In genomic region chr3:152076088-152076487, GRCm38 (mm10) we compare ENCODE assay signal across 19 mouse cellular contexts.
DNase-seq lines count a peak whose midpoint lies in the region; ATAC-seq and TF ChIP-seq lines count a peak whose summit lies in the region.
"Had no signal": no experiment of that assay in that cellular context is flagged by ENCODE, and none has a peak within 500 bp of the region (broad histone marks: within the 10 kb centered on the region; RNA-seq: fewer than 3 reads in every experiment).

No protein-coding gene starts in this region.

- 81% methylated on average over 7 of the region's 7 CpGs for WGBS in intestine, embryonic 14.5 days
- WGBS in intestine, postnatal 0 days: 78% methylated on average over 7 of the region's 7 CpGs
- WGBS in lung, embryonic 16.5 days: 68% methylated on average over 7 of the region's 7 CpGs
- 84% methylated on average over 7 of the region's 7 CpGs for WGBS in limb, embryonic 12.5 days

- no peaks in the 10 kb centered on the region for H3K27me3 ChIP-seq in intestine, embryonic 14.5 days (replicated peaks; ENCODE audit: control insufficient read depth, insufficient read depth, low read length)
- H3K27me3 ChIP-seq in intestine, postnatal 0 days (replicated peaks; ENCODE audit: control insufficient read depth, insufficient read depth, low read length): no peaks in the 10 kb centered on the region
- H3K27me3 ChIP-seq in lung, embryonic 16.5 days (ENCODE audit: control insufficient read depth, insufficient read depth, low read depth, low read length): no peaks in the 10 kb centered on the region
- no peaks in the 10 kb centered on the region for H3K27me3 ChIP-seq in limb, embryonic 12.5 days
- H3K27me3 ChIP-seq: forebrain, embryonic 15.5 days; midbrain, embryonic 12.5 days; neural tube, embryonic 12.5 days had no signal

- no peak for TF ChIP-seq CTCF in intestine, postnatal 0 days (IDR thresholded peaks at IDR 0.05; ENCODE audit: low read depth)

- intact Hi-C loops in left cerebral cortex, postnatal 10 days (cut with DNase I): no loop called here

- no peaks in the 10 kb centered on the region for H3K36me3 ChIP-seq in intestine, embryonic 14.5 days (ENCODE audit: control insufficient read depth, insufficient read depth, low read length)
- H3K36me3 ChIP-seq in intestine, postnatal 0 days (ENCODE audit: control insufficient read depth, insufficient read depth): no peaks in the 10 kb centered on the region
- no peaks in the 10 kb centered on the region for H3K36me3 ChIP-seq in lung, embryonic 16.5 days (ENCODE audit: control insufficient read depth, insufficient read depth, low read length)
- H3K36me3 ChIP-seq in limb, embryonic 12.5 days: no peaks in the 10 kb centered on the region
- H3K36me3 ChIP-seq: forebrain, embryonic 15.5 days; midbrain, embryonic 12.5 days; neural tube, embryonic 12.5 days had no signal

- H3K9ac ChIP-seq in intestine, embryonic 14.5 days (ENCODE audit: low read length): no peak overlapping the region
- H3K9ac ChIP-seq in intestine, postnatal 0 days (ENCODE audit: low read depth, low read length): no peak overlapping the region
- no peak overlapping the region for H3K9ac ChIP-seq in lung, embryonic 16.5 days (ENCODE audit: low read length)
- no peak overlapping the region for H3K9ac ChIP-seq in limb, embryonic 12.5 days (replicated peaks)
- H3K9ac ChIP-seq: forebrain, embryonic 15.5 days; midbrain, embryonic 12.5 days; neural tube, embryonic 12.5 days had no signal

- H3K27ac ChIP-seq in intestine, embryonic 14.5 days (ENCODE audit: low read depth): 0 out of 2 replicates have a peak overlapping the region, but pooled peaks have one; percentile 11
- no peak overlapping the region for H3K27ac ChIP-seq in intestine, postnatal 0 days (ENCODE audit: low read depth, low read length)
- peak overlapping the region; percentile 72 for H3K27ac ChIP-seq in lung, embryonic 16.5 days (ENCODE audit: low read length)
- H3K27ac ChIP-seq in limb, embryonic 12.5 days: peak overlapping the region; percentile 20; the same call in 1 of the 2 replicates
- H3K27ac ChIP-seq: forebrain, embryonic 15.5 days; hindbrain, postnatal 0 days; macrophage; midbrain, embryonic 12.5 days; neural tube, embryonic 12.5 days had no signal

- no peak overlapping the region for H3K4me2 ChIP-seq in intestine, embryonic 14.5 days (ENCODE audit: low read length)
- H3K4me2 ChIP-seq in intestine, postnatal 0 days (replicated peaks; ENCODE audit: low read depth): no peak overlapping the region
- H3K4me2 ChIP-seq in lung, embryonic 16.5 days (ENCODE audit: low read depth, low read length): no peak overlapping the region
- no peak overlapping the region for H3K4me2 ChIP-seq in limb, embryonic 12.5 days
- H3K4me2 ChIP-seq: forebrain, embryonic 15.5 days; midbrain, embryonic 12.5 days; neural tube, embryonic 12.5 days had no signal

- H3K9me3 ChIP-seq in intestine, embryonic 14.5 days (ENCODE audit: control insufficient read depth, low read length): no peaks in the 10 kb centered on the region
- H3K9me3 ChIP-seq in intestine, postnatal 0 days (ENCODE audit: control insufficient read depth): no peaks in the 10 kb centered on the region
- H3K9me3 ChIP-seq in lung, embryonic 16.5 days (ENCODE audit: control insufficient read depth, low read length): no peaks in the 10 kb centered on the region
- no peaks in the 10 kb centered on the region for H3K9me3 ChIP-seq in limb, embryonic 12.5 days
- H3K9me3 ChIP-seq: forebrain, embryonic 15.5 days; midbrain, embryonic 12.5 days; neural tube, embryonic 12.5 days had no signal

- no peak overlapping the region for H3K4me3 ChIP-seq in intestine, embryonic 14.5 days (ENCODE audit: low read depth, low read length)
- H3K4me3 ChIP-seq in intestine, postnatal 0 days (ENCODE audit: low read depth, low read length): no peak overlapping the region
- no peak overlapping the region for H3K4me3 ChIP-seq in lung, embryonic 16.5 days (ENCODE audit: low read length)
- no peak overlapping the region for H3K4me3 ChIP-seq in limb, embryonic 12.5 days (replicated peaks)
- H3K4me3 ChIP-seq: erythroblast, embryonic 14.5 days; forebrain, embryonic 15.5 days; midbrain, embryonic 12.5 days; neural tube, embryonic 12.5 days had no signal

- peaks cover 10% of the 10 kb centered on the region for H3K4me1 ChIP-seq in intestine, embryonic 14.5 days (replicated peaks; ENCODE audit: control insufficient read depth, insufficient read depth, low read length)
- H3K4me1 ChIP-seq in intestine, postnatal 0 days (replicated peaks; ENCODE audit: control insufficient read depth, insufficient read depth, low read length): no peaks in the 10 kb centered on the region
- peaks cover 10% of the 10 kb centered on the region for H3K4me1 ChIP-seq in lung, embryonic 16.5 days (replicated peaks; ENCODE audit: control insufficient read depth, insufficient read depth, low read length)
- H3K4me1 ChIP-seq in limb, embryonic 12.5 days (replicated peaks): peaks cover 17% of the 10 kb centered on the region
- H3K4me1 ChIP-seq: forebrain, embryonic 15.5 days; midbrain, embryonic 12.5 days; neural tube, embryonic 12.5 days had no signal

- no peak for ATAC-seq in intestine, embryonic 14.5 days (replicated peaks; ENCODE audit: low FRiP score, low TSS enrichment, low read depth)
- no peak for ATAC-seq in intestine, postnatal 0 days
- peak; percentile 44; the same call in 1 of the 2 replicates for ATAC-seq in lung, embryonic 16.5 days (ENCODE audit: low read depth)
- no peak for ATAC-seq in limb, embryonic 12.5 days (ENCODE audit: insufficient number of reproducible peaks, insufficient read depth, low FRiP score, low TSS enrichment, low read depth)
- ATAC-seq: forebrain, embryonic 15.5 days; hindbrain, postnatal 0 days had no signal

- DNase-seq in intestine, embryonic 14.5 days (ENCODE audit: low spot score): no peak
- no peak for DNase-seq in lung, postnatal 4 days
- DNase-seq in adrenal gland, postnatal 10 days: no peak
- DNase-seq in left cerebral cortex, postnatal 10 days (ENCODE audit: extremely low spot score in 1 of 2, low spot score in 2 of 2): no peak
- DNase-seq: cerebellum, adult 18-20 months; cerebellum, postnatal 36 days; gastrocnemius, postnatal 25 days; liver; right cerebral cortex, adult 18-20 months; thymus, postnatal 25 days had no signal
